Mouse (Mus musculus) liver, embryonic 16.5 days (tissue): ENCODE results near the gene Bach1. TPM values are rescaled to one million over a fixed set of nuclear protein-coding genes. Genes with fewer than 3 reads are reported as not detected.
"Not testable (repeated sequence)": the region's sequence is repeated elsewhere in the genome, so short reads cannot be mapped to it uniquely, and the experiment has no call there.

Experiments
- ATAC-seq: fragments of 200-750 bp; cut with Nextera tagmentation; 2 replicates; pipeline ENCODE4 v1.8.0; 2017; ENCODE audit warnings: low read depth, mild to moderate bottlenecking, moderate number of reproducible peaks, moderate library complexity
- H3K27ac ChIP-seq: fragments of 300-500 bp; sonication (generic); 2 replicates; pipeline ENCODE4 v1.5.1; 2014; ENCODE audit warnings: mild to moderate bottlenecking, low read length
- H3K27me3 ChIP-seq: fragments of 300-500 bp; sonication (generic); 2 replicates; pipeline ENCODE4 v1.6.1; 2014; ENCODE audit warnings: low read depth, low read length, mixed read lengths; ENCODE audit not compliant: control insufficient read depth, insufficient read depth
- H3K36me3 ChIP-seq: fragments of 300-500 bp; sonication (generic); 2 replicates; pipeline ENCODE4 v1.6.1; 2014; ENCODE audit warnings: mild to moderate bottlenecking; ENCODE audit not compliant: control insufficient read depth, insufficient read depth
- H3K4me1 ChIP-seq: fragments of 300-500 bp; sonication (generic); 2 replicates; pipeline ENCODE4 v1.6.1; 2014; ENCODE audit warnings: low read depth, low read length, mixed read lengths; ENCODE audit not compliant: control insufficient read depth
- H3K4me2 ChIP-seq: fragments of 300-500 bp; sonication (generic); 2 replicates; pipeline ENCODE4 v1.6.1; 2014; ENCODE audit warnings: low read depth, low read length, mixed read lengths
- H3K4me3 ChIP-seq: fragments of 300-500 bp; sonication (generic); 2 replicates; pipeline ENCODE4 v1.5.1; 2014; ENCODE audit warnings: low read depth, mild to moderate bottlenecking, low read length
- H3K9ac ChIP-seq: fragments of 300-500 bp; sonication (generic); 2 replicates; pipeline ENCODE4 v1.6.1; 2014; ENCODE audit warnings: low read depth, low read length
- H3K9me3 ChIP-seq: fragments of 300-500 bp; sonication (generic); replicated peaks from 2 replicates; pipeline ENCODE4 v1.6.1; 2016; ENCODE audit warnings: low read length; ENCODE audit not compliant: control insufficient read depth
- WGBS: fragments of 180-500 bp; shearing (Covaris S2); extraction: QIAGEN DNeasy Blood & Tissue Kit; methylation state at CpG from one replicate; pipeline ENCODE4 v1.1.7; 2014; ENCODE audit not compliant: insufficient replicate concordance; 5-methylcytosine and 5-hydroxymethylcytosine counted together
- polyA plus RNA-seq: library from polyadenylated mRNA; unstranded; fragments of >200 nt; fragmentation: Nextera tagmentation; extraction: Ambion mirVana; gene quantifications from 2 replicates; pipeline ENCODE4 v1.2.1, GENCODE M21; 2015

Bach1 gene
- polyA plus RNA-seq, 1 experiment from 2014 or later: 5.8 TPM

GRCm38 (mm10) chr16:87671336-87671735 lies 27.4 kb upstream of the Bach1 start:
- H3K27me3 ChIP-seq: no peaks in the 10 kb centered on the region
- 51% methylated on average over 12 of the region's 12 CpGs for WGBS

GRCm38 (mm10) chr16:87673155-87673554 lies 25.6 kb upstream of the Bach1 start:
- H3K9ac ChIP-seq: no peak overlapping the region
- H3K36me3 ChIP-seq: no peaks in the 10 kb centered on the region
- no peak for ATAC-seq
- H3K9me3 ChIP-seq: no peaks in the 10 kb centered on the region
- no peaks in the 10 kb centered on the region for H3K27me3 ChIP-seq
- no peaks in the 10 kb centered on the region for H3K4me1 ChIP-seq
- H3K4me2 ChIP-seq: no peak overlapping the region
- H3K4me3 ChIP-seq: no peak overlapping the region
- 72% methylated on average over 7 of the region's 7 CpGs for WGBS
- H3K27ac ChIP-seq: no peak overlapping the region

More at GRCm38 (mm10) chr16:87671336-87671735, 27.4 kb upstream of the Bach1 start:
- Histone ChIP-seq H3K4me2 (no peak overlapping the region), H3K4me3 (no peak overlapping the region), H3K9me3 (no peaks in the 10 kb centered on the region), H3K36me3 (no peaks in the 10 kb centered on the region), H3K9ac (no peak overlapping the region), H3K27ac (no peak overlapping the region), H3K4me1 (no peaks in the 10 kb centered on the region)
- no peak for ATAC-seq

- no peak overlapping the region for H3K4me2 ChIP-seq
- H3K36me3 ChIP-seq: no peaks in the 10 kb centered on the region
- no peak overlapping the region for H3K4me3 ChIP-seq
- H3K27ac ChIP-seq: no peak overlapping the region
- H3K9ac ChIP-seq: no peak overlapping the region
- H3K4me1 ChIP-seq: no peaks in the 10 kb centered on the region
- 58% methylated on average over 10 of the region's 10 CpGs for WGBS
- no peaks in the 10 kb centered on the region for H3K9me3 ChIP-seq
- ATAC-seq: peak; percentile 72
- H3K27me3 ChIP-seq: no peaks in the 10 kb centered on the region
These were observed 22.6 kb upstream of the Bach1 start for GRCm38 (mm10) chr16:87676182-87676581.

GRCm38 (mm10) chr16:87678667-87679066 lies 20.1 kb upstream of the Bach1 start:
- H3K4me3 ChIP-seq: no peak overlapping the region
- H3K9me3 ChIP-seq: no peaks in the 10 kb centered on the region
- no peaks in the 10 kb centered on the region for H3K4me1 ChIP-seq
- ATAC-seq: no peak
- H3K36me3 ChIP-seq: no peaks in the 10 kb centered on the region
- no peak overlapping the region for H3K27ac ChIP-seq
- no peak overlapping the region for H3K4me2 ChIP-seq
- no peaks in the 10 kb centered on the region for H3K27me3 ChIP-seq
- 54% methylated on average over 11 of the region's 11 CpGs for WGBS
- H3K9ac ChIP-seq: no peak overlapping the region

- no peak overlapping the region for H3K4me2 ChIP-seq
- no peaks in the 10 kb centered on the region for H3K36me3 ChIP-seq
- 63% methylated on average over 9 of the region's 9 CpGs for WGBS
- H3K9ac ChIP-seq: no peak overlapping the region
- ATAC-seq: no peak
- H3K4me1 ChIP-seq: no peaks in the 10 kb centered on the region
- H3K27ac ChIP-seq: no peak overlapping the region
- no peak overlapping the region for H3K4me3 ChIP-seq
- H3K27me3 ChIP-seq: no peaks in the 10 kb centered on the region
- no peaks in the 10 kb centered on the region for H3K9me3 ChIP-seq
These were observed 17.7 kb upstream of the Bach1 start for GRCm38 (mm10) chr16:87680912-87681634.

GRCm38 (mm10) chr16:87681848-87682247 lies 16.9 kb upstream of the Bach1 start:
- no peaks in the 10 kb centered on the region for H3K4me1 ChIP-seq
- no peak overlapping the region for H3K9ac ChIP-seq
- 42% methylated on average over 3 of the region's 3 CpGs for WGBS
- no peaks in the 10 kb centered on the region for H3K36me3 ChIP-seq
- no peak overlapping the region for H3K4me2 ChIP-seq
- H3K27ac ChIP-seq: no peak overlapping the region
- H3K27me3 ChIP-seq: no peaks in the 10 kb centered on the region
- no peak for ATAC-seq
- no peak overlapping the region for H3K4me3 ChIP-seq
- H3K9me3 ChIP-seq: no peaks in the 10 kb centered on the region

GRCm38 (mm10) chr16:87686458-87686857 lies 12.3 kb upstream of the Bach1 start:
- no peaks in the 10 kb centered on the region for H3K27me3 ChIP-seq
- 23% methylated on average over 1 of the region's 1 CpGs for WGBS
- peak; percentile 44; the same call in 1 of the 2 replicates for ATAC-seq

GRCm38 (mm10) chr16:87687346-87687745 lies 11.4 kb upstream of the Bach1 start:
- H3K4me1 ChIP-seq: no peaks in the 10 kb centered on the region
- ATAC-seq: no peak
- H3K27ac ChIP-seq: no peak overlapping the region
- H3K4me2 ChIP-seq: no peak overlapping the region
- WGBS: 56% methylated on average over 3 of the region's 3 CpGs
- H3K4me3 ChIP-seq: no peak overlapping the region
- H3K9me3 ChIP-seq: no peaks in the 10 kb centered on the region
- no peak overlapping the region for H3K9ac ChIP-seq
- no peaks in the 10 kb centered on the region for H3K36me3 ChIP-seq
- no peaks in the 10 kb centered on the region for H3K27me3 ChIP-seq

More at GRCm38 (mm10) chr16:87686458-87686857, 12.3 kb upstream of the Bach1 start:
- no peaks in the 10 kb centered on the region for H3K36me3 ChIP-seq
- H3K4me2 ChIP-seq: no peak overlapping the region
- no peak overlapping the region for H3K4me3 ChIP-seq
- H3K9me3 ChIP-seq: no peaks in the 10 kb centered on the region
- H3K4me1 ChIP-seq: no peaks in the 10 kb centered on the region
- no peak overlapping the region for H3K9ac ChIP-seq
- no peak overlapping the region for H3K27ac ChIP-seq

GRCm38 (mm10) chr16:87688328-87688727 lies 10.4 kb upstream of the Bach1 start:
- WGBS: 94% methylated on average over 3 of the region's 3 CpGs
- not testable (repeated sequence) for H3K4me3 ChIP-seq, H3K27ac ChIP-seq

More at GRCm38 (mm10) chr16:87688328-87688727, 10.4 kb upstream of the Bach1 start:
- H3K27me3 ChIP-seq, H3K36me3 ChIP-seq, H3K4me2 ChIP-seq, H3K4me1 ChIP-seq, ATAC-seq, H3K9me3 ChIP-seq, H3K9ac ChIP-seq: not testable (repeated sequence)
